Mouse (Mus musculus): ENCODE measurements at regions not wholly inside any gene's neighbourhood (a gene's known extent, or its start where the extent isn't known, plus 50 kb on each side); places are given as distances from the start of the nearest gene placed in this dataset.
"Not testable (repeated sequence)": the region's sequence is repeated elsewhere in the genome, so short reads cannot be mapped to it uniquely, and the experiment has no call there.

DNA sequence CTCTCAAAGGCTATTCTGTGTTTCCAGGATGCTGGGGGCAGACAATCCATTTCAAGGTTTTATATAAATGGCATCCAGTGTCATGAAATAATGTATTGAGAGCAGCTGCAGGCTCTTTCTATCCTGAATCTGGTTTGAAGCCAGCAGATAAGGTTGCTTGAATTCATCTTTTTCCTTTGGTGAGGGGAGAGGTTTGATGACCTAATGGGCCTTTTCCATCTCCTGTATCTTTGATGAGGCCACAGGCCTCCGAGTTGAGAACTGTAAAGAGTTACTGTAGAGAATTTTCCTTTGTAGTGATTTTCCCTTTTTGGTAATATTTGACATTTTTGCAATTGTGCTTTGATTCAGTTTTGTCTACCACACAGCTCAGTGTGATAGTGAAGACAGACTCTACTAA is 458.8 kb upstream of the 1700008P02Rik start:
- DNase-seq (ENCODE audit: low spot score) = no peak

DNA sequence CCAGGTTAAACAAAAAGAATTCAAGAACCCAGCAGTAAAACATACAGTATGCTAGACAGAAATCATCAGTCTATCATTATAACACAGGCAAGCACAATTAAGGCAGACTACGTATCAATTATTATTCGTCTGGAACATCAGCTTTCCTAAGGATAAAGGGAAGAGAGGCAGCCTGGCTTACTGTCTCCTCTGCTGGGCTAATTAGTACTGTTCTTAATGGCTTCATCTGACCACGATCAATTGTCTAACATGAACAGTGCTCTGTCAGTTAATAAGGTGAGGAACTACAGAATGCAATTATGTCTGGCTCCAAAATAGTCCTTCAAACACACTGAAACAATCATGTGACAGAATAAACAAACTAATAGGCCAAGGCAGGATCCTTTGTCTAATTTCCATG is 456.6 kb upstream of the 1700008P02Rik start:
- no peak for DNase-seq (ENCODE audit: low spot score)

DNA sequence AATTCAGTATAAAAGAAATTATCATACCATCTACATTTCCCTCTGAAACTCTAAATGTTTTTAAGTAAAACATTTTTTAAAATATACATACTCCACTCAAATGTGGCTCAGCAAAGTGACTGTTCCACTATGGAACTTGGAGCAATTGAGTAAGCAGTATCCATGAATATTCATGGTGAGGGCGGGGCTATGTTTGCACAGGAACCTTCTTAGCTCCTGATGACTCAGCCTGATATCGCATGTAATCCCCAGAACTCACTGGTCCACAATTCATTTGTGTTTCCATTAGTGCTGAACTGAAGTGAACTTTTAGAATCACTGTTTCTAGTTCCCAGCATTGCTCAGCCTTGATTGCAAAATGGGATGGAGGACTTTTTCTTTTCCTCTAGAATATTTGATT is 454.2 kb upstream of the 1700008P02Rik start:
- no peak for DNase-seq (ENCODE audit: low spot score)

- no peak for DNase-seq (ENCODE audit: low spot score)
Observed at GRCm38 (mm10) chr3:7041372-7042057, 421.3 kb upstream of the 1700008P02Rik start.

DNA sequence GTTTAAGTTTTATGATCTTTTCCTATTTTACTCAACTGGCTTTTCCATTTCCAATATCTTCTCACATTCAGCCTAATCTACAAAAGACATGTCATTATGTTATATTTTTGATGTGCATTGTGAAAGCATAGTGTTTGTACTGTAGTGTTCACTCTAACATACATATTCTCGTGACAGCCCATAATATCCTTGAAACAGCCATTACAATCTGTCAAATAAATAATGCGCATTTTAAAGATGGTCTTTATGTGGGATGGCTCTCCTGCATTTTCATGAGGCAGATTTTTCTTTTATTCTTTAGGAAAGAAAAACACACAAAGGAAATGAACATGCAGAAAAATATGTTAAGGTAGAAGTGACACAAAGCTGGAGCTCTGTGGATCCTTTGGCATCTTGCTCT is 415.6 kb upstream of the 1700008P02Rik start:
- DNase-seq (ENCODE audit: low spot score) = no peak

DNA sequence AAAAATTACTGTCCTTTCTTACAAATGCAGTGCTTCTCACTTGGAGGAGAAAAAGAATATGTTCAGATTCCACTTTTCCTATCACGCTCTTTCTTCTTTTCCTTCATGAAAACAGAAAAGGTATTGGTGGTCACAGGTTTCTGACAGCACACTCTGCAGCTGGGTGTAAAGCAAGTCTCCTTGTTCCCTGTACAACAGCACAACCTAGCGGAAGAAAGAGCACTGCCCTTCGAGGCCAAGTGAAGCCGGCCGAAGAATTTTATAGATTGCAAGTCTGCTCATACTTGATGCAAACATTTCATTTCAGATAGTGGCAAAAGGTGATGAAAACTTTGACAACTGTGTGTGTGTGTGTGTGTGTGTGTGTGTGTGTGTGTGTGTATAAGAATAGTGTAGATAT is 407.6 kb upstream of the 1700008P02Rik start:
- peak; percentile 7 for DNase-seq (ENCODE audit: low spot score)

DNA sequence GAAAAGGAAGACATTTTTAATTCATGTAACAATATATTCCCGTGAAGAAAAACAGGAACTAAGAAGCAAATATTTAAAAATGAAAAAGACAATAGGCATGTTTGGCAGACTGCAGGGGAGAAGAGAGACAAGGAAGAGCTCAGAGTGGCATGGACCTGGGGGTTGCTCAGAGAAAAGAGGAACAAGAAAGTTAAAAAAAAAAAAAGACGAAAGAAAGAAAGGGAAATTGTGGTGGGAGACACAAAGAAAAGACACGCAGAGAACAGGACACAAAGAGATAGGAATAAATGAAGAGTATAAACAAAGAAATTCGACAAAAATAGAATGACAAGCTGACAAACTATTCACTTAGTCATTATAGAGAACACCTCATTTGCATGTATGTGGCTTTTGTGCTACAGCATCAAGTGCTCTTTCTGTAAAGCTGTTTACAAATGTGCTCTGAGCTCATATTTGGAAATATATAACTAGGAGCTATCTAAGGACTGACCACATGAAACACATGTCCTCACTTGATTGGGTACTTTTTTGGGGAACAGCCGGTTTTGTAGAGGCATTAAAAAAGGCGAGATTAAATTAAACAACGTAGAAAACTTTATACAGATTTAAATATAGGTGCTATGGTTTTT is 394.2 kb upstream of the 1700008P02Rik start:
- DNase-seq (ENCODE audit: low spot score) = no peak

DNA sequence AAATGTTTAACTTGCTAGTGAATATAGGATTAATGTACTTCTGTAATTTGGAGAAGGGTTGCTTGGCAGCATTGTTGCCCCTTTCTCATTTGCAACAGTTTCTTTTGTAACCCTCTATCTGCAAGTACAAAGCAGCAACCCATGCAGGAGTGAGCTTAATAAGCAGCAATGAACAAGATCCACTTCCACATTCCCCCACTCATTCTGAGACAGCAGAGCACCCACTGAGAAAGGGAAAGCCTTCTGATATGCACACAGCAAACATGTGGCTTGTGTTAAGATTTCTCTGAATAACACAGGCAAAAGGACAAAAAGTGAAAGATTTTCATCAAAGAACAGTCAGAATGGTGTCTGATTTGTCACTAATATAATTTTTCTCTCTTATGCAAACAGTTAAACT is 393.3 kb upstream of the 1700008P02Rik start:
- no peak for DNase-seq (ENCODE audit: low spot score)

DNA sequence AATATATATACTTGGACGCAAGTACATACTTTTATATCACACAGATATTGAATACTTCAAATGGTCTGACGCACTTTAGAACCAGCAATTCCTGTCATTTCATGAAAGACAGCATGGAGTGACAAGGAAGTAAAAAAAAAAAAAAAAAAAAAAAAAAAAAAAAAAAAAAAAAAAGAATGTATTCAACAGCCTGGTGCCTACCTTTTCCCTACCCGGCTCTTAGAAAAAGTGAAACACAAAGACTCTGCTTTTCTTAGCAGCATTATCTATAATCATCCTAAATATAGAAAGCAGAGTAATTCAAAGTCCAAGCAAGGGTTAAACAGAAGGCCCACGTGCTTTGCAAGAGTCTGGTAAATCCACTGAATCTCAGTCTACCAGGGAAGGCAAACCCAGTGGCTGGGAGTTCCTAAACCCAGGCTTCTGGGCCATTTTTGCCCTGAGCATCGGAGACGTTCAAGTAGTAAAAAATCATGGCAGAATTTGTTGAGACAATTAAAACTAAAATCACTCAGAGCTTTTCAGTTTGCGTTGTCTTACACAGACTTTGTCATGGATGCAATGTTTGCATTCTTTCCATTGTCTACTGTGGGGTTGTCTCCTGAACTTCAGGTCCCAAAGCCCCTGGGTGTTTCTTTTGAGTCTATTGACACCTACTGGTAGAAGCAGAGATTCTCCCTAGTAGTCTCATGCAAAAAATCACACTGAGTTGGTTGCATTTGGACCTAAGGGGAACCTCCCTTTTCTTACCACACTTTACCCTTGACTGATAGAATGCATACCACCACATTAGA is 390.2 kb upstream of the 1700008P02Rik start:
- DNase-seq (ENCODE audit: low spot score) = no peak

- no peak for DNase-seq (ENCODE audit: low spot score)
Observed at GRCm38 (mm10) chr3:7008671-7009217, 388.5 kb upstream of the 1700008P02Rik start.

- no peak for DNase-seq (ENCODE audit: low spot score)
Observed at GRCm38 (mm10) chr3:7007811-7008359, 387.6 kb upstream of the 1700008P02Rik start.

GRCm38 (mm10) chr3:6991735-6992134 is 371.5 kb upstream of the 1700008P02Rik start:
- not testable (repeated sequence) for DNase-seq (ENCODE audit: low spot score)

DNA sequence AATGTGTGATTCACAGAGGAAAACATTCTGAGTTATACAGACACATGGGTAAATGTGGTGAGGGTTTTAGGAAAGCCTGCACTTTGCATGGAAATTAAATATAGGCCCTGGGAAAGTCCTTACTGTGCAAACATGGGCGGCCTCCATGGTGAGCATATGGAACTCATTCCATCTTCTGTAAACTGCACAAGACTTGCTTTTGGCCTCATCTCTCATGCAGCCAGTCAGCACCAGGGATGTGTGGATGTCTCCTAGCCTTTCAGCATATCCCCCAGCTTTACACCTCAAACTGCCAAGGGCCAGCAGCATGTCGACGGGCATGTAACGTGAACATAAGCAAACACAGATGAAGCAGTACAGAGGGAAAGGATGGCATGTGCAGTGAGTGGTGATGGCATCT is 364.7 kb upstream of the 1700008P02Rik start:
- no peak for DNase-seq (ENCODE audit: low spot score)

- DNase-seq (ENCODE audit: low spot score) = no peak
Observed at GRCm38 (mm10) chr3:6957681-6958080, 337.4 kb upstream of the 1700008P02Rik start.

DNA sequence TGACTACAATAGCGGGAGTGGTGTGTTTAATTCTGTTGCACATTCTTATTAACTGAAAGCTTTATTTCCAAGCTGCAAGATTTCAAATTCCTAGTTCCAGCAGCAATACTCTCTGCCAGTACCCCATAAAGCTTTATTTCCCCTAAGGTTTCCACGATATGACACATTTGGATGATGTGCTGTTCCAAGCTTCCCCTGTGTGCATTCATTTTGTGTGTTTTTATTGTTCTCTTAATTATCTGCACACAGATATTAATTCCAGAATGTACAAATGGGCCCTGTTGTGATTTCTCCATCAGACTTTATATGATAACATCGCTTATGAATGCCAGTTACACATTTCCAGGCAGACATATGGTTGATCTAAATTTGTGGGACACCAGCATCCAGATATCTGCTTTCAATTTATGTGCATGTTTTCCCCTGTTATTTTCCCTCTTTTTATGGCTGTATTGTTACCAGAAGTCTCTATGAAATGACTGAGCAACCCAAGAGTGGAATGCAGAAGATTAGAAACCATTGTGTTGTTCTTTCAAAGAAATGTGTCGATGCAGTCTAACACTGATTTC is 312.4 kb upstream of the 1700008P02Rik start:
- DNase-seq (ENCODE audit: low spot score) = no peak

- DNase-seq (ENCODE audit: low spot score) = no peak
Observed at GRCm38 (mm10) chr3:6926737-6927136, 306.5 kb upstream of the 1700008P02Rik start.

- not testable (repeated sequence) for DNase-seq (ENCODE audit: low spot score)
Observed at GRCm38 (mm10) chr3:6922647-6923046, 302.4 kb upstream of the 1700008P02Rik start.

GRCm38 (mm10) chr3:6920253-6920652 is 300.0 kb upstream of the 1700008P02Rik start:
- DNase-seq (ENCODE audit: low spot score) = no peak

GRCm38 (mm10) chr3:6887936-6888335 is 267.7 kb upstream of the 1700008P02Rik start:
- DNase-seq (ENCODE audit: low spot score) = no peak

DNA sequence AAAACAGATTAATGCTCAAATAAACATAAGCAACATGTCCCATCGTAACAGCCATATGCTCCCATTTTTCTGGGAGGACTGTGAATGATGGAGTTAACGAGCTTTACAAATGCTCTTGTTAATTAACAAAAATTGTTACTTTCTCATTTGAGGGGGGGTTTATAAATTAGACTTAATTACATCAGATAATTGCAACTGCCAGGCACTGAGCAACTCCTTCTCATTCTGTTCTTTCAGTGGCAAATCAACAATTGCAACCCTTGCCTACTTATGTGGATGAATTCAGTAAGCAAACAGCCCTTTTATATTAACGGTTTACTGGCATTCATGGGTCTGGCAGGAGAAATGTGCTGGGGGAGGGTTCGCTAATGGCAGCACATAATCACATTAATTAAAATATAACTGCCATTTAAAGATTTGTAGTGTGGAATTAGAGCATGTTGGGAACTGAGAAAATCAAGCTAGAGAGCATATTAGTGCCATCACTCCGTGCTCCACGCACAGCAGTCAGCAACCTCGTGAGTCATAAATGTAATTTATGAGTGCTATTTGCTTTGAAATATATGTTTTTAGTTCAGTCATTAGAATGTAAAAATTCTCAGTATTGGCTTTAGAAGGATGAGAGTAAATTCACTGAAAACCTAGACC is 266.9 kb upstream of the 1700008P02Rik start:
- DNase-seq (ENCODE audit: low spot score) = no peak

DNA sequence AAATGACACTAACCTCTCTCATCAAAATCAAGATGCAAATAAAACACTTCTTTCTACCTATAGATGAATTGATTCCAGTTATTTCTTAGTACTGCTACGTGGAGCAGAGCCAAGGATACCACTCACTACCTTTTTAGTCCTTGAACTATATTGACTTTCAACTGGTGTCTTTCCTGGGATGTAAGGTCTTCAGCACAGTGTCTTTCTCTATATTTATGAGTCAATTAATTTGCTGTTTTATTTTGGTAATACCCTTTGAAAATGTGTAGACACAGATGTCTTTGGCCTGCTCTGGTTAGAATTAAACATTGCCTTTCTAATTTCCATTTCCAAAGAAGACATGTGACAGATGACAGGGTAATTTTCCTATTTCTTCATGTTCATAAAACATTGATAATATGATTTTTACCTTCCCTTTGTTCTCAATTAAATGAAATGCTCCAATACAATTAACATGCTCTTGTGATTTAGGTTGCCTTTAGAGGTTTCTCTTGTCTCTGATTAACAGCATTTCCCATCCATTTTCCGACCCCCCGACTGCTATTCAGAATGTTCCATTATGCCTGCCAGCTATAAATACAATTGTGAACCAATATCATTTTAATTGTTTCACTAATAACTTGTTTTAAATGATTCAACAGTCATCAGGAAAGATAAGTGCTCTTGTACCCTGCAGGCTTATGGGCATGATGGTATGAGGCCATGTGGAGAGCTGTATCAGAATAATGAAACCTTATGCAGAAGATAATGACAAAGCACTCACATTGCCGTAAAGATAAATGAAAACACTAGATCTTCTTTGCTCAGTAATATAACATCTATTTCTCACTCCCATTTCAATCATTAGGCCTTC is 266.2 kb upstream of the 1700008P02Rik start:
- DNase-seq (ENCODE audit: low spot score) = no peak
